Mouse (Mus musculus) liver, adult 2 months (tissue): Measurements from ENCODE around the gene Mmd. TPM values are rescaled to one million over a fixed set of nuclear protein-coding genes. Genes with fewer than 3 reads are reported as not detected.

ENCODE experiments used
- DNase-seq: peaks from one replicate; pipeline ENCODE4 v3.0.0-alpha.2; 2011; ENCODE audit warnings: low read depth, low spot score; ENCODE audit errors: extremely low read depth
- H3K27ac ChIP-seq: fragments of 200-500 bp; replicated peaks from 2 replicates; pipeline ENCODE4 v1.5.1; 2012; ENCODE audit warnings: low read depth, mild to moderate bottlenecking, control low read depth, inconsistent platforms, low read length; ENCODE audit not compliant: insufficient read depth
- H3K27me3 ChIP-seq: fragments of 200-500 bp; 2 replicates; pipeline ENCODE4 v1.6.1; 2012; ENCODE audit warnings: mild to moderate bottlenecking, moderate library complexity, low read length, inconsistent platforms; ENCODE audit not compliant: control insufficient read depth, insufficient read depth
- H3K36me3 ChIP-seq: fragments of 200-500 bp; 2 replicates; pipeline ENCODE4 v1.6.1; 2012; ENCODE audit warnings: low read length, inconsistent platforms; ENCODE audit not compliant: control insufficient read depth, insufficient read depth
- H3K4me1 ChIP-seq: fragments of 200-500 bp; 2 replicates; pipeline ENCODE4 v1.6.1; 2011; ENCODE audit warnings: low read length; ENCODE audit not compliant: control insufficient read depth, insufficient read depth
- H3K4me3 ChIP-seq: fragments of 200-500 bp; 2 replicates; pipeline ENCODE4 v1.5.1; 2011; ENCODE audit warnings: low read depth, mild to moderate bottlenecking, control low read depth, low read length, moderate library complexity; ENCODE audit not compliant: insufficient read depth
- H3K79me2 ChIP-seq: fragments of 200-500 bp; 2 replicates; pipeline ENCODE4 v1.6.1; 2012; ENCODE audit warnings: inconsistent platforms, mild to moderate bottlenecking, low read length, moderate library complexity; ENCODE audit not compliant: control insufficient read depth, insufficient read depth
- H3K9ac ChIP-seq: fragments of 200-500 bp; 2 replicates; pipeline ENCODE4 v1.6.1; 2012; ENCODE audit warnings: low read depth, mild to moderate bottlenecking, control low read depth, inconsistent platforms, low read length
- CTCF ChIP-seq: fragments of 200-500 bp; IDR thresholded peaks from 2 replicates; pipeline ENCODE4 v1.5.1; 2011; ENCODE audit warnings: low read depth, low read length, control low read depth
- POLR2A ChIP-seq: fragments of 200-500 bp; IDR thresholded peaks from 2 replicates; pipeline ENCODE4 v1.6.1; 2011; ENCODE audit warnings: low read length, control low read depth; ENCODE audit not compliant: insufficient read depth; ENCODE audit errors: extremely low read depth
- WGBS: fragments of 180-500 bp; shearing (Covaris S2); methylation state at CpG from one replicate; pipeline ENCODE4 v1.1.7; 2018; 5-methylcytosine and 5-hydroxymethylcytosine counted together
- polyA plus RNA-seq: library from polyadenylated mRNA; depleted of rRNA; stranded (reverse); fragments of >200 nt; gene quantifications from 2 replicates; pipeline ENCODE4 v1.2.3, GENCODE M21; 2012; rRNA removed
- total RNA-seq: library from RNA; depleted of rRNA; stranded (reverse); fragments of >200 nt; gene quantifications from 2 replicates; pipeline ENCODE4 v1.2.3, GENCODE M21; 2014; rRNA removed

Mmd gene
- total and polyA plus RNA-seq, 2 experiments: 60.3 to 124 TPM

- H3K36me3 ChIP-seq: no peaks in the 10 kb centered on the region
- H3K4me3 ChIP-seq: no peak overlapping the region
- H3K4me1 ChIP-seq: peaks cover 3% of the 10 kb centered on the region; the same call in 1 of the 2 replicates
- WGBS: 97% methylated on average over 5 of the region's 5 CpGs
- TF ChIP-seq POLR2A (no peak), CTCF (no peak)
- H3K27me3 ChIP-seq: no peaks in the 10 kb centered on the region
- no peaks in the 10 kb centered on the region for H3K79me2 ChIP-seq
- H3K27ac ChIP-seq: no peak overlapping the region
- H3K9ac ChIP-seq: no peak overlapping the region
- DNase-seq: no peak
Observed at GRCm38 (mm10) chr11:90326146-90326545, 76.9 kb downstream of the Mmd start.

DNA sequence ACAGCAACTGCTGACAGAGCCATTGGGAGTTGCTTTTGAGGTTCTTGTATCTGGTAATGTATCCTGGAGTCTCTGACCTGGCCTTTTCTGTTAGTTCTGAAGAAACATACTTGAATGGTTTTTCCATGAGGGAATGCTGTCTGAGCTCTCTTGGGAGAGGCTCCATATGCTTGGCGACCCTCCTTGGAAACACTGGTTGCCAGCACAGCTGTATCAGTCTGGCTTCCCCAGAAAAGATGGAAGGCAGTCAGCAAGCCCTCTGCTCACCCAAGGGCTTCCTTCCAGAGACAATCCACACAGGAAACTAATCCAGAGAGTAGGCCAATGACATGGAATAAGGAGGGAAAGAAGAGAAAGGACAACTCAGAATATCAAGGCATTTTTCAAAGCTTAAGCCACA is 77.6 kb downstream of the Mmd start:
- Histone ChIP-seq H3K27ac (no peak overlapping the region), H3K4me3 (no peak overlapping the region), H3K27me3 (no peaks in the 10 kb centered on the region), H3K79me2 (no peaks in the 10 kb centered on the region), H3K9ac (no peak overlapping the region), H3K4me1 (no peaks in the 10 kb centered on the region), H3K36me3 (no peaks in the 10 kb centered on the region)
- 67% methylated on average over 1 of the region's 1 CpGs for WGBS
- no peak for DNase-seq
- no peak for TF ChIP-seq CTCF
- TF ChIP-seq POLR2A: no peak

Other genes with a start within 250 kb of the Mmd start
- 43.4 and 63.1 TPM in 2 replicates for gene Pctp, start 246.6 kb upstream of the Mmd start, total RNA-seq
- 18.5 and 22.0 TPM in 2 replicates for gene Pctp, start 246.6 kb upstream of the Mmd start, polyA plus RNA-seq
- 0.07 and 0.09 TPM in 2 replicates for gene Tmem100, start 219.1 kb upstream of the Mmd start, total RNA-seq
- 0.05 TPM in 1 of 2 replicates, not detected in the other for gene Tmem100, start 219.1 kb upstream of the Mmd start, polyA plus RNA-seq
- gene Gm45716, start 61.8 kb upstream of the Mmd start, total RNA-seq: 3.6 and 4.9 TPM in 2 replicates
- 1.9 and 2.5 TPM in 2 replicates for gene Gm45716, start 61.8 kb upstream of the Mmd start, polyA plus RNA-seq
- 12.1 and 13.7 TPM in 2 replicates for gene Hlf, start 141.4 kb downstream of the Mmd start, total RNA-seq
- 18.3 and 25.2 TPM in 2 replicates for gene Hlf, start 141.4 kb downstream of the Mmd start, polyA plus RNA-seq